Mouse (Mus musculus) stomach, embryonic 14.5 days (tissue): ENCODE measurements at regions not wholly inside any gene's neighbourhood (a gene's known extent, or its start where the extent isn't known, plus 50 kb on each side); places are given as distances from the start of the nearest gene placed in this dataset.

Experiments used
- ATAC-seq: fragments of 200-750 bp; cut with Nextera tagmentation; 2 replicates; pipeline ENCODE4 v1.8.0; 2017; ENCODE audit warnings: low read depth, moderate TSS enrichment; ENCODE audit not compliant: insufficient number of reproducible peaks, insufficient read depth, low FRiP score
- H3K27ac ChIP-seq: fragments of 300-500 bp; sonication (generic); 2 replicates; pipeline ENCODE4 v1.5.1; 2014; ENCODE audit warnings: mild to moderate bottlenecking, low read length, moderate library complexity, mixed read lengths
- H3K27me3 ChIP-seq: fragments of 300-500 bp; sonication (generic); 2 replicates; pipeline ENCODE4 v1.6.1; 2014; ENCODE audit warnings: low read length, control low read depth, mixed read lengths; ENCODE audit not compliant: control insufficient read depth, insufficient read depth
- H3K36me3 ChIP-seq: fragments of 300-500 bp; sonication (generic); 2 replicates; pipeline ENCODE4 v1.6.1; 2014; ENCODE audit warnings: mild to moderate bottlenecking, control low read depth, low read length, moderate library complexity, mixed read lengths; ENCODE audit not compliant: control insufficient read depth, insufficient read depth
- H3K4me1 ChIP-seq: fragments of 300-500 bp; sonication (generic); 2 replicates; pipeline ENCODE4 v1.6.1; 2014; ENCODE audit warnings: low read length, control low read depth, mixed read lengths; ENCODE audit not compliant: control insufficient read depth, insufficient read depth
- H3K4me2 ChIP-seq: fragments of 300-500 bp; sonication (generic); replicated peaks from 2 replicates; pipeline ENCODE4 v1.6.1; 2014; ENCODE audit warnings: low read depth, low read length, control low read depth
- H3K4me3 ChIP-seq: fragments of 300-500 bp; sonication (generic); 2 replicates; pipeline ENCODE4 v1.5.1; 2014; ENCODE audit warnings: low read depth, low read length, control low read depth
- H3K9ac ChIP-seq: fragments of 300-500 bp; sonication (generic); replicated peaks from 2 replicates; pipeline ENCODE4 v1.6.1; 2014; ENCODE audit warnings: low read depth, mild to moderate bottlenecking, control low read depth, low read length, moderate library complexity, mixed read lengths
- H3K9me3 ChIP-seq: fragments of 300-500 bp; sonication (generic); 2 replicates; pipeline ENCODE4 v1.6.1; 2016; ENCODE audit warnings: low read depth, low read length, control low read depth; ENCODE audit not compliant: control insufficient read depth
- WGBS: fragments of 180-500 bp; shearing (Covaris S2); extraction: QIAGEN DNeasy Blood & Tissue Kit; methylation state at CpG from one replicate; pipeline ENCODE4 v1.1.7; 2014; 5-methylcytosine and 5-hydroxymethylcytosine counted together

DNA sequence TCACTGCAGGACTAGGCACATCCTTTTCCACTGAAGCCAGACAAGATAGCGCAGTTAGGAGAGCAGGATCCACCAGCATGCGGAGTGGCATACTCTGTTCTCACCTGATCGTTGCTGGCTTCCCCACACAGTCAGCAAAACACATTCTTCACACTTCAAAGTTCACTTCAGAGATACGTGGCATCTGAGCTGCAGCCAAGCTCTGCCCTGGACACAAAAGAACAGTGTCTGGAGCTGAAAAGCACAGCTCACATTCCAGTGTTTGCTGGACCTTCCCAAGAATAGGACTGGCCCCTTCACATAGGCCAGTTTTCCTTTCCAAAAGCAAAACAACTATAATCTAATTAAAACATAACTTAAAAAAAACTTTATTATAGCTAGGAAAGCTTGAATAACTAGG lies 264.7 kb upstream of the Spred2 start:
- no peak overlapping the region for H3K27ac ChIP-seq
- ATAC-seq, result no peak
- 63% methylated on average over 4 of the region's 4 CpGs for WGBS
- H3K4me3 ChIP-seq, result no peak overlapping the region
- H3K4me1 ChIP-seq, result no peaks in the 10 kb centered on the region
- H3K9ac ChIP-seq, result no peak overlapping the region
- H3K27me3 ChIP-seq, result no peaks in the 10 kb centered on the region
- no peaks in the 10 kb centered on the region for H3K9me3 ChIP-seq
- H3K4me2 ChIP-seq, result no peak overlapping the region
- no peaks in the 10 kb centered on the region for H3K36me3 ChIP-seq

DNA sequence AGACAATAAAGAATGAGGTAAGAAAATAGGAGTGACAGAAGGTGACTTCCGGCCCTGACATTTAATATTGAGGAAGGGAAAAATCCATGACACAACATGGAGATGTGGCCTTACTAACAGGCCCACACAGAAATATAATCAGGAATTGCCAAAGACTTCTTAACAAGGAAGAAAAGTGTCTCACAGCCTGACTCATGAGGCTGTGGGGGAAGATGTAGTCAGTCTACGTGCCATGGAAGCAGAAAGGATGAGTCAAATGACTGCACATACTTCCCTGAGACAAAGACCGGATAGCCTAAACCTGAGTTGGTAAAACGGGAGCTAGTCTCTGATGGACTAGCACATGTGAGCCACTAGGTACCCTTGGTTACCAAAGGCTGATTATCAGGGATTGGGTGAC lies 257.4 kb upstream of the Spred2 start:
- no peak overlapping the region for H3K27ac ChIP-seq
- H3K4me2 ChIP-seq, result no peak overlapping the region
- no peaks in the 10 kb centered on the region for H3K27me3 ChIP-seq
- ATAC-seq, result no peak
- H3K4me3 ChIP-seq, result no peak overlapping the region
- no peaks in the 10 kb centered on the region for H3K36me3 ChIP-seq
- H3K9ac ChIP-seq, result no peak overlapping the region
- H3K9me3 ChIP-seq, result no peaks in the 10 kb centered on the region
- no peaks in the 10 kb centered on the region for H3K4me1 ChIP-seq
- 89% methylated on average over 4 of the region's 4 CpGs for WGBS

DNA sequence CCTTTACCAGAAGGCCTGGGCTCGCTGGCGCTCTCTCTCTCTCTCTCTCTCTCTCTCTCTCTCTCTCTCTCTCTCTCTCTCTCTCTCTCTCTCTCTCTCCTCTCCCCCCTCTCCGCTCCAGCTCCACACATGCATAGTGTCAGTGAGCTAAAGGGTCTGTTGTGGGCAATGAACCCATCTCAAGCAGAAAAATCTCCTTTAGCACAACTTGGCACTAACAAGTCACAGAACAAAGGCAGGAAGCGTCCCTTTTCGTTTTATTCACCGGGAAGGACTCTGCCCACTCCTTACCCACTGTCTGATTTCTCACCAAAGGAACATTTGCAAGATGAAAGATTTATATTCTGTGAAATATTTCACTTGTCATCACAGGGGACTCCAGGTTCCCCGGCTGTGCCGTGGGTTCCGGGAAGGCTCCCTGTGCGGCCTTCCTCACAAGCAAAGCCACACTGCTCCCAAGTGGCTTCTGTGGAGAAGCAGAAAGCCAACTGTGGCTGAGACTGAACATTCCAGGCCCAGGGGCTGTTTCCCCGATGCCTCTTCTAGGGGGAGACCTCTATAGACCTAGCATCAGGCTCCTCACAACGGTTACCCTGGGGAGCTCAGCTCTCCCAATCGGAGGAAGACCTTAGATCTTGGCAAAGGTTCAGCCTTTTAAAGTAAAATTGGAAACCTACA lies 253.2 kb upstream of the Spred2 start:
- Histone ChIP-seq H3K9ac (no peak overlapping the region), H3K4me1 (no peaks in the 10 kb centered on the region), H3K36me3 (no peaks in the 10 kb centered on the region), H3K27ac (no peak overlapping the region), H3K9me3 (no peaks in the 10 kb centered on the region), H3K4me2 (no peak overlapping the region), H3K4me3 (no peak overlapping the region), H3K27me3 (no peaks in the 10 kb centered on the region)
- no peak for ATAC-seq
- 40% methylated on average over 13 of the region's 13 CpGs for WGBS

DNA sequence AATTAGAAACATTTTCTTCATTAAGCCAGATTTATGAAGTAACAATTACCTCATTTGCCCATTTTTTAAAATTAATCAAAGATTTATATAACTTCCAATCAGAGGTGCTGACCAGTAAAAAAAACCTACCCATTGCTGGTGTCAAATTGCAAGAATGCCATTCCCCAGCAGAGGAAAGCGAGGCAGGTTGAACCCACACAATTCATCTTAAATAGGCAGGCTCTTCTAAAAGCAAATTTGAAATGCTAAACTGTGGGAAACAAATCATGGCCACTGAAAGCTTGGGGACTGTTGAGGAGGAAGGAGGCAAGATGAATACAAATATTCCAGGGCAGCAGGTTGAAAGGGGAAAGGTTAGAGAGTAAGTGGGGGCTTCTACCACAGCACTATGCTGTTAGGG lies 251.2 kb upstream of the Spred2 start:
- Histone ChIP-seq H3K4me1 (no peaks in the 10 kb centered on the region), H3K36me3 (no peaks in the 10 kb centered on the region), H3K27ac (no peak overlapping the region), H3K9me3 (no peaks in the 10 kb centered on the region), H3K4me2 (no peak overlapping the region), H3K9ac (no peak overlapping the region), H3K4me3 (no peak overlapping the region), H3K27me3 (no peaks in the 10 kb centered on the region)
- 47% methylated on average over 1 of the region's 1 CpGs for WGBS
- no peak for ATAC-seq

DNA sequence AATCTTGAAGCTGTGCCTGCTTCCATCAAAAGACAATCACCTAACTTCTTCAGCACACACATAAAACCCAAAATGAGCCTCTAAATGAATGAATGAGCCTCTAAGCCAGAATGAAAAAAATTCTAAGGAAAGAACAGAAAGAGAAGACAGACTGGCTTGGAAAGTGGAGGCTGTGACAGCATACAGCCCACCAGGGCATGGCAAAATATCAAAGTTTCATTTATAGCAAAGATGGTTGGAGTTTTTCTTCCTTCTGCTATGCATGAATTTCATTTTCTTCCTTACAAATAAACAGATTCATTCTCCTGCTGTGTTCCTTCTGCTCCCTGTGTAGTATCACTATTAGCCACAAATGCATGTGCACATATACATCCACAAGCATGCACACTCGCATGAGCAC lies 247.7 kb upstream of the Spred2 start:
- 97% methylated on average over 1 of the region's 1 CpGs for WGBS
- Histone ChIP-seq H3K4me1 (no peaks in the 10 kb centered on the region), H3K27ac (no peak overlapping the region), H3K4me3 (no peak overlapping the region), H3K9ac (no peak overlapping the region), H3K9me3 (no peaks in the 10 kb centered on the region), H3K36me3 (no peaks in the 10 kb centered on the region), H3K27me3 (no peaks in the 10 kb centered on the region), H3K4me2 (no peak overlapping the region)
- ATAC-seq, result no peak

DNA sequence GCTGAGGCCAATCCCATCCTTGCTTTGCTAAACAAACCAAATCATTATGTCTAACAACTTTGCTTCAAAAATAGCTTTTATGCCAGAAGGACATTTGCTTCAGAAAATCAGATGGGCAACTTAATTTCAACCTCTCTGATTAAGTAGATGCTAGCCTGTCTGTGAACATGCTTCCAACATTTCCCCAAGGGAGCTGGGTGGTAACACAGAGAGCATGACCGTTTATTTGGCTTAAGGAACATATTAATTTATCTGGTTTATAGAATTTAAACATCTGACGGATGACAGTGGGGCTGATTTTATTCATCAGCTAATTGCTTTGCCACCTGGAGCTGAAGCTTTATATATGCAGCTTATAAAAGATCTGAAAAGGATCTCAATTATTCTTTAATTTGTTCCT lies 245.1 kb upstream of the Spred2 start:
- no peaks in the 10 kb centered on the region for H3K36me3 ChIP-seq
- WGBS, result 33% methylated on average over 2 of the region's 2 CpGs

DNA sequence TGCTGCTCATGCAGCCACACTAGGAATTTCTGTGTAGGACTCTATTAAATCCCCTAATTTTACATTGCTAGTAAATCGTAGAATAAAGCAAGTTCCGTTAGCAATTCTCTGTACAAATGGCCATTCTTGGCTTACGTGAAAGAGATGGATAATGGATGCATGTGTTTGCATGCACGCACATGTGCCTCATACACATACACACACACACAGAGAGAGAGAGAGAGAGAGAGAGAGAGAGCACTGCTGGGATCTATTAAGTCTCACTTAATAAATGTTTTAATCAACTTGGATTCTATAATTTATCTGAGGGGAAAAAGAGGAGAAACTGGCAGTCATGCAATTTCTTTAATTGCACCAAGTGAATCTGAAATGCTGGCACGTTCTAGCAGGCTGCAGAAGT lies 244.5 kb upstream of the Spred2 start:
- Histone ChIP-seq H3K4me3 (no peak overlapping the region), H3K9ac (no peak overlapping the region), H3K4me1 (no peaks in the 10 kb centered on the region), H3K36me3 (no peaks in the 10 kb centered on the region), H3K9me3 (no peaks in the 10 kb centered on the region), H3K27ac (no peak overlapping the region), H3K4me2 (no peak overlapping the region), H3K27me3 (no peaks in the 10 kb centered on the region)
- WGBS, result 67% methylated on average over 5 of the region's 5 CpGs
- ATAC-seq, result no peak

More for the DNA sequence above, 245.1 kb upstream of the Spred2 start:
- Histone ChIP-seq H3K9me3 (no peaks in the 10 kb centered on the region), H3K4me3 (no peak overlapping the region), H3K4me2 (no peak overlapping the region), H3K9ac (no peak overlapping the region), H3K27me3 (no peaks in the 10 kb centered on the region), H3K27ac (no peak overlapping the region), H3K4me1 (no peaks in the 10 kb centered on the region)
- no peak for ATAC-seq

DNA sequence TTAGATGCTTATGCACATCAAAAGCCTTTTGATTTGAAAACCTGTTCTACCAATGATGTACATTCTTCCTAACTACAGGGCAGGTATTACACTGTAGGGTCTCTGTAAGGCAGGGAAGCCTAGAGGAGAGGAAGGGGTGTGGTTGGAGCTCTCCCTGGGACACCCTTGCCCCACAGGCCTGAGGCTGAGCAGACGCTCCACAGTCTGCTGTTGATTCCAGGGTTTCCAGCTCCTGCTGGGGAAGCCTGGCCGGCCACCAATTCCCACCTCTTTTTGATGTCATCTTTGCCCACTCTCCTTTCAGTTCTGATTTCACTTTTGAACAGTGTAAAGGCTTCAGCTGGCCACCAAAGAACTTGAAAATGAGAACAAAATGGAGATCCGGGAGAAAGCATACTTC lies 223.0 kb upstream of the Spred2 start:
- no peak for ATAC-seq
- 61% methylated on average over 3 of the region's 3 CpGs for WGBS
- no peaks in the 10 kb centered on the region for H3K9me3 ChIP-seq
- H3K4me2 ChIP-seq, result no peak overlapping the region
- no peak overlapping the region for H3K4me3 ChIP-seq
- no peaks in the 10 kb centered on the region for H3K4me1 ChIP-seq
- H3K9ac ChIP-seq, result no peak overlapping the region
- no peaks in the 10 kb centered on the region for H3K36me3 ChIP-seq
- no peak overlapping the region for H3K27ac ChIP-seq
- no peaks in the 10 kb centered on the region for H3K27me3 ChIP-seq

DNA sequence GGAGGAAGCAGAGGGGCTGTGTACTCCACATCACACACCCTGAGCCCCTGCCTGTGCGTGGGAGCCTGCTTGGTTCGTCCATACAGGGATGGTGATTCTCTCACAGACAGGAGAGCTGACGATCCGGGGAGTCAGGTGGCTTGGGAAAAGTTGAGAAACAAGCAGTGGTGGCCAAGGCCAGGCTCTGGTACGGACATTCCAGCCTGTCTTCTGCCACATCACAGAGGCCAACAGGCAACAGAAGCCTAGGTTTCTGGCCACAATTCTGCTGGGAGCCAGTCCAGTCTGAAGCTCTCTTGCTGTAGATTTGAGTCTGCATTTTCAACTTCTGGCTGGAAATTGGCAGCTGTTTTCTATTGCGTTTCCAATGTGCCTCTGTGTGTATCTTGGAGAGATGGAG lies 215.4 kb upstream of the Spred2 start:
- no peak overlapping the region for H3K4me2 ChIP-seq
- H3K9me3 ChIP-seq, result no peaks in the 10 kb centered on the region
- H3K4me1 ChIP-seq, result no peaks in the 10 kb centered on the region
- no peak overlapping the region for H3K4me3 ChIP-seq
- H3K27me3 ChIP-seq, result no peaks in the 10 kb centered on the region
- H3K36me3 ChIP-seq, result no peaks in the 10 kb centered on the region
- H3K9ac ChIP-seq, result no peak overlapping the region
- ATAC-seq, result no peak
- 80% methylated on average over 6 of the region's 6 CpGs for WGBS
- no peak overlapping the region for H3K27ac ChIP-seq
